Mouse (Mus musculus): ENCODE results near the gene Nrxn3.

Gene Nrxn3

GRCm38 (mm10) chr12:89049279-89049678 lies 326.6 kb downstream of the Nrxn3 start:
- no peak for DNase-seq (ENCODE audit: low spot score)

GRCm38 (mm10) chr12:89049686-89050085 lies 327.0 kb downstream of the Nrxn3 start:
- DNase-seq (ENCODE audit: low spot score), result no peak

- DNase-seq (ENCODE audit: low spot score), result no peak
Observed at GRCm38 (mm10) chr12:89072436-89072835, 349.8 kb downstream of the Nrxn3 start.

GRCm38 (mm10) chr12:89073167-89073743 lies 350.6 kb downstream of the Nrxn3 start:
- no peak for DNase-seq (ENCODE audit: low spot score)

GRCm38 (mm10) chr12:89074551-89075295 lies 352.0 kb downstream of the Nrxn3 start:
- DNase-seq (ENCODE audit: low spot score), result no peak

- no peak for DNase-seq (ENCODE audit: low spot score)
Observed at GRCm38 (mm10) chr12:89093806-89094479, 371.3 kb downstream of the Nrxn3 start.

- DNase-seq (ENCODE audit: low spot score), result no peak
Observed at GRCm38 (mm10) chr12:89097561-89097960, 374.9 kb downstream of the Nrxn3 start.

GRCm38 (mm10) chr12:89106029-89106733 lies 383.5 kb downstream of the Nrxn3 start:
- peak; percentile 41 for DNase-seq (ENCODE audit: low spot score)

GRCm38 (mm10) chr12:89106881-89107584 lies 384.4 kb downstream of the Nrxn3 start:
- peak; percentile 27 for DNase-seq (ENCODE audit: low spot score)

- no peak for DNase-seq (ENCODE audit: low spot score)
Observed at GRCm38 (mm10) chr12:89109779-89110335, 387.2 kb downstream of the Nrxn3 start.

GRCm38 (mm10) chr12:89128602-89129001 lies 405.9 kb downstream of the Nrxn3 start:
- DNase-seq (ENCODE audit: low spot score), result no peak

GRCm38 (mm10) chr12:89129139-89129907 lies 406.6 kb downstream of the Nrxn3 start:
- DNase-seq (ENCODE audit: low spot score), result no peak

GRCm38 (mm10) chr12:89134333-89134732 lies 411.7 kb downstream of the Nrxn3 start:
- DNase-seq (ENCODE audit: low spot score), result peak; percentile 5

GRCm38 (mm10) chr12:89134774-89135307 lies 412.2 kb downstream of the Nrxn3 start:
- DNase-seq (ENCODE audit: low spot score), result no peak

- no peak for DNase-seq (ENCODE audit: low spot score)
Observed at GRCm38 (mm10) chr12:89148974-89149411, 426.3 kb downstream of the Nrxn3 start.

- DNase-seq (ENCODE audit: low spot score), result no peak
Observed at GRCm38 (mm10) chr12:89149455-89149854, 426.8 kb downstream of the Nrxn3 start.

GRCm38 (mm10) chr12:89156086-89156757 lies 433.5 kb downstream of the Nrxn3 start:
- peak; percentile 14 for DNase-seq (ENCODE audit: low spot score)

- DNase-seq (ENCODE audit: low spot score), result peak; percentile 23
Observed at GRCm38 (mm10) chr12:89159353-89159752, 436.7 kb downstream of the Nrxn3 start.

GRCm38 (mm10) chr12:89174306-89175159 lies 451.9 kb downstream of the Nrxn3 start:
- no peak for DNase-seq (ENCODE audit: low spot score)
